ENCODE assay signal across 8 mouse cellular contexts in genomic region chr13:29210159-29211021, GRCm38 (mm10).
DNase-seq lines count a peak whose midpoint lies in the region; ATAC-seq lines count a peak whose summit lies in the region.

No protein-coding gene starts in this region.

- no peaks in the 10 kb centered on the region for H3K4me1 ChIP-seq in hindbrain, embryonic 11.5 days (replicated peaks; ENCODE audit: control insufficient read depth, insufficient read depth, low read length)
- H3K4me1 ChIP-seq in limb, embryonic 11.5 days (ENCODE audit: control insufficient read depth, insufficient read depth, low read length): peaks cover 4% of the 10 kb centered on the region; the same call in 1 of the 2 replicates
- peaks cover 18% of the 10 kb centered on the region for H3K4me1 ChIP-seq in midbrain, embryonic 10.5 days

- intact Hi-C loops in gastrocnemius, postnatal 14 days (cut with DNase I; ENCODE audit: low total_unique reads): no loop called here

- H3K27me3 ChIP-seq in hindbrain, embryonic 11.5 days (ENCODE audit: control insufficient read depth, insufficient read depth, low read length): no peaks in the 10 kb centered on the region
- H3K27me3 ChIP-seq in limb, embryonic 11.5 days (ENCODE audit: control insufficient read depth, insufficient read depth, low read length): no peaks in the 10 kb centered on the region
- peaks cover 10% of the 10 kb centered on the region; the same call in 1 of the 2 replicates for H3K27me3 ChIP-seq in midbrain, embryonic 10.5 days (ENCODE audit: low read depth, poor library complexity, severe bottlenecking)

- 2% methylated on average over 27 of the region's 27 CpGs for whole genome bisulfite sequencing in hindbrain, embryonic 11.5 days
- 3% methylated on average over 27 of the region's 27 CpGs for WGBS in limb, embryonic 11.5 days
- WGBS in midbrain, embryonic 10.5 days: 2% methylated on average over 27 of the region's 27 CpGs

- peak overlapping the region; percentile 46 for H3K4me2 ChIP-seq in hindbrain, embryonic 11.5 days (replicated peaks; ENCODE audit: low read depth, low read length)
- H3K4me2 ChIP-seq in limb, embryonic 11.5 days (ENCODE audit: low read depth, severe bottlenecking): peak overlapping the region; percentile 64

- DNase-seq in ES-CJ7 (ENCODE audit: low read depth, low spot score): peak; percentile 89
- DNase-seq in cerebellum, postnatal 10 days: peak; percentile 36 to 45
- peak; percentile 61 for DNase-seq in hindbrain, embryonic 11.5 days (ENCODE audit: low spot score)
- peak; percentile 76 for DNase-seq in limb, embryonic 11.5 days (ENCODE audit: low spot score)
- peak; percentile 55 for DNase-seq in midbrain, embryonic 10.5 days (ENCODE audit: low spot score)
- peak; percentile 43 to 50 for DNase-seq in thymus, postnatal 36 days
- no peak for DNase-seq in gastrocnemius, postnatal 14 days
- DNase-seq in right cerebral cortex, postnatal 4 days: no peak

- H3K4me3 ChIP-seq in hindbrain, embryonic 11.5 days (ENCODE audit: low read depth, low read length): peak overlapping the region; percentile 16
- peak overlapping the region; percentile 26 for H3K4me3 ChIP-seq in limb, embryonic 11.5 days (ENCODE audit: low read depth, low read length)
- H3K4me3 ChIP-seq in midbrain, embryonic 10.5 days: peak overlapping the region; percentile 53

- H3K9me3 ChIP-seq in hindbrain, embryonic 11.5 days (ENCODE audit: control insufficient read depth, low read length): no peaks in the 10 kb centered on the region
- H3K9me3 ChIP-seq in limb, embryonic 11.5 days (ENCODE audit: control insufficient read depth, low read length): no peaks in the 10 kb centered on the region
- peaks cover 13% of the 10 kb centered on the region for H3K9me3 ChIP-seq in midbrain, embryonic 10.5 days (replicated peaks)

- no peak for ATAC-seq in hindbrain, embryonic 11.5 days (ENCODE audit: low FRiP score)
- ATAC-seq in limb, embryonic 11.5 days (ENCODE audit: insufficient number of reproducible peaks, low FRiP score, low TSS enrichment, low read depth): no peak; the same call in 1 of the 2 replicates

- H3K9ac ChIP-seq in hindbrain, embryonic 11.5 days (ENCODE audit: low read depth, low read length): peak overlapping the region; percentile 34
- peak overlapping the region; percentile 70 for H3K9ac ChIP-seq in limb, embryonic 11.5 days (ENCODE audit: low read length)

- no peaks in the 10 kb centered on the region for H3K36me3 ChIP-seq in hindbrain, embryonic 11.5 days (ENCODE audit: control insufficient read depth, insufficient read depth, low read length)
- no peaks in the 10 kb centered on the region for H3K36me3 ChIP-seq in limb, embryonic 11.5 days (ENCODE audit: control insufficient read depth, insufficient read depth, low read length)
- no peaks in the 10 kb centered on the region for H3K36me3 ChIP-seq in midbrain, embryonic 10.5 days

- no peak overlapping the region for H3K27ac ChIP-seq in hindbrain, embryonic 11.5 days (ENCODE audit: low read depth, low read length)
- no peak overlapping the region for H3K27ac ChIP-seq in limb, embryonic 11.5 days (replicated peaks; ENCODE audit: low read depth, low read length)
- H3K27ac ChIP-seq in midbrain, embryonic 10.5 days (replicated peaks): peak overlapping the region; percentile 85

Comparison
In these comparisons a context has a peak if more than half of its experiments do, and no peak if none do; other contexts are left out.
1. DNase-seq: peak in ES-CJ7 (single experiment), cerebellum, postnatal 10 days (2 of 2), hindbrain, embryonic 11.5 days (single experiment), limb, embryonic 11.5 days (single experiment), midbrain, embryonic 10.5 days (single experiment) and thymus, postnatal 36 days (2 of 2); none in gastrocnemius, postnatal 14 days (single experiment) and right cerebral cortex, postnatal 4 days (single experiment).
2. Peak in every context shown above with its lines, with median percentiles within 50 percentile points of each other: H3K4me3 ChIP-seq.